Mouse (Mus musculus): ENCODE results near the gene Rilpl1. TPM values are rescaled to one million over a fixed set of nuclear protein-coding genes. Genes with fewer than 3 reads are reported as not detected.

Rilpl1 gene
- polyA plus RNA-seq, 1 experiment, result 22.7 TPM

DNA sequence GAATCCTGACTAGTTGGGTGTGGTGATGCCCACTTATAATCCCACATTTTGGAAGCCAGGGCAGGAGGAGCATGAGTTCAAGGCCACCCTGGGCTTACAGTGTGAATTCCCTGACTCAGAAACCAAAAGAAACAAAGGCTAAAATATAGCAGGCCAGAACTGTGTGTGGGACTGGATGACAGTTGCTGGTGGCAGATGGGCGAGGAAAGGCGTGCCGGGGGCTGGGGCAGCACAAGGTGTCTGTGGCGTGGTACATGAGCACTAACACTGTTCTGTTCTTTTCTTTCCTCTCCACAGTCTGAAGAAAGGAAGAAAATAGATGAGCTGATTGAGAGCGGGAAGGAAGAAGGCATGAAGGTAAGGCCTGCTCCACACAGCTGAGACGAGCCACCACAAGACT is 74.4 kb downstream of the Rilpl1 start:
- DNase-seq, result no peak
- WGBS, result 67% methylated on average over 6 of the region's 6 CpGs
- H3K27me3 ChIP-seq (ENCODE audit: control insufficient read depth, insufficient read depth, low read length), result no peaks in the 10 kb centered on the region
- no peak overlapping the region for H3K27ac ChIP-seq (ENCODE audit: insufficient read depth, low read length)
- peaks cover 25% of the 10 kb centered on the region for H3K4me1 ChIP-seq (ENCODE audit: control insufficient read depth, insufficient read depth, low read length)
- TF ChIP-seq CTCF (IDR thresholded peaks at IDR 0.05; ENCODE audit: borderline replicate concordance, insufficient read depth, low read depth, low read length) (no peak), POLR2A (IDR thresholded peaks at IDR 0.05; ENCODE audit: borderline replicate concordance, insufficient read depth, low read length) (no peak)
- no peak overlapping the region for H3K4me3 ChIP-seq (replicated peaks; ENCODE audit: insufficient read depth, low read depth, low read length)

DNA sequence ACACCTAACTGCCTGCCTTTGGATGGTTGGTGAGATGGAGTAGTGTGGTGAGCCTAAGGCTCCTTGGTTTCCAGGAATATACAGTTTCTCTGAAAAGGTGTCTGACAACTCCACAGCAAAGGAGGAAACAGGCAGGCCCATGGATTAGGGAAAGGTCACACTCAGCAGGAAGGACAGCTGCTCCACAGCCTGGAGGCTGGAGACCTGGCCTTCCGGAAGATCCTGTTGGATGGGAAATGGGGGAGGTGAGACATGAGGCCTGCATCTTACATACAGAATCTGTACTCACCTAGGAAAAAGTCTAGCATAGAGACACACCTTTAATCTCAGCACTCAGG is 77.1 kb downstream of the Rilpl1 start:
- WGBS, result 8% methylated on average over 1 of the region's 1 CpGs
- Histone ChIP-seq H3K27me3 (ENCODE audit: control insufficient read depth, insufficient read depth, low read length) (no peaks in the 10 kb centered on the region), H3K4me3 (replicated peaks; ENCODE audit: insufficient read depth, low read depth, low read length) (no peak overlapping the region), H3K4me1 (ENCODE audit: control insufficient read depth, insufficient read depth, low read length) (peaks cover 43% of the 10 kb centered on the region), H3K27ac (ENCODE audit: insufficient read depth, low read length) (peak overlapping the region; percentile 61)
- peak in 1 of 2 experiments; percentile 50 for DNase-seq
- TF ChIP-seq CTCF (IDR thresholded peaks at IDR 0.05; ENCODE audit: borderline replicate concordance, insufficient read depth, low read depth, low read length), result no peak
- no peak for TF ChIP-seq POLR2A (IDR thresholded peaks at IDR 0.05; ENCODE audit: borderline replicate concordance, insufficient read depth, low read length)

DNA sequence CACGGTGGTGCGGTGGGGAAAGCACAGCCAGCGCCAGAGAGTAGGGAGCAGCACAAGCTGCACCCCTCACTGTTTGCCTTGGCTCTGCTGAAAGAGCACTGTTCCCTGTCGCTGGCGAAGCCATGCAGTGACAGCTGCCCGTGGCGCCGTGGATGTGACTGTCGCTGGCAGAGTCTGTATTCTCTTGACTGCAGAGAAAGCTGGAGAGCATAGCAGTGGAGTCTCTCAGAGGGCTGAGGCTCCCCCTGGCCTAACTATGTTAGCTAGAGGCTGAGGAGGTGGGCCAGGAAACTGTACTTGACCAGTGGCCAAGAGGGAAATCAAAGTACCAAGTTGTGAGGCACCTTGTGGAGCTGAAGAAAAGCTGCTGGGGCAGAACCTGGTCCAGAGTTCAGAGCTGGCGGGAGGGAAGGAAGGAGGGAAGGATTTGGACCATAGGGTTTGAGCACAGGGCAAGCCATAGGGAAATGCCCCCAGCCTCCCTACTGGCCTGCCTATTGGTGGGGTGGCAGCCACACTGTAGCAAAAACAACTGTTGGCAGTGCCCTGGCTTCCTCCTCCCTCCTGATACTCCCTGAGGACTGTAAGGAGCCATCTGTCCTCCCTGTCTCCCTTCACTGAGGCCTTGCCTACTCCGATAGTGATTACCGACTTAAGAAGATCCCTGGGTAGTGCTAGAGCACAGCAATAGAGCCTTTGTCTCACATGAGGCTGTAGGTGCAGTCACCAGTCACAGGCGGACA is 77.7 kb downstream of the Rilpl1 start:
- Histone ChIP-seq H3K27me3 (ENCODE audit: control insufficient read depth, insufficient read depth, low read length) (no peaks in the 10 kb centered on the region), H3K4me1 (ENCODE audit: control insufficient read depth, insufficient read depth, low read length) (peaks cover 45% of the 10 kb centered on the region), H3K4me3 (replicated peaks; ENCODE audit: insufficient read depth, low read depth, low read length) (peak overlapping the region; percentile 23), H3K27ac (ENCODE audit: insufficient read depth, low read length) (peak overlapping the region; percentile 61)
- peak; percentile 64 to 70 for DNase-seq
- 7% methylated on average over 13 of the region's 13 CpGs for WGBS
- TF ChIP-seq CTCF (IDR thresholded peaks at IDR 0.05; ENCODE audit: borderline replicate concordance, insufficient read depth, low read depth, low read length) (no peak), POLR2A (IDR thresholded peaks at IDR 0.05; ENCODE audit: borderline replicate concordance, insufficient read depth, low read length) (no peak)

DNA sequence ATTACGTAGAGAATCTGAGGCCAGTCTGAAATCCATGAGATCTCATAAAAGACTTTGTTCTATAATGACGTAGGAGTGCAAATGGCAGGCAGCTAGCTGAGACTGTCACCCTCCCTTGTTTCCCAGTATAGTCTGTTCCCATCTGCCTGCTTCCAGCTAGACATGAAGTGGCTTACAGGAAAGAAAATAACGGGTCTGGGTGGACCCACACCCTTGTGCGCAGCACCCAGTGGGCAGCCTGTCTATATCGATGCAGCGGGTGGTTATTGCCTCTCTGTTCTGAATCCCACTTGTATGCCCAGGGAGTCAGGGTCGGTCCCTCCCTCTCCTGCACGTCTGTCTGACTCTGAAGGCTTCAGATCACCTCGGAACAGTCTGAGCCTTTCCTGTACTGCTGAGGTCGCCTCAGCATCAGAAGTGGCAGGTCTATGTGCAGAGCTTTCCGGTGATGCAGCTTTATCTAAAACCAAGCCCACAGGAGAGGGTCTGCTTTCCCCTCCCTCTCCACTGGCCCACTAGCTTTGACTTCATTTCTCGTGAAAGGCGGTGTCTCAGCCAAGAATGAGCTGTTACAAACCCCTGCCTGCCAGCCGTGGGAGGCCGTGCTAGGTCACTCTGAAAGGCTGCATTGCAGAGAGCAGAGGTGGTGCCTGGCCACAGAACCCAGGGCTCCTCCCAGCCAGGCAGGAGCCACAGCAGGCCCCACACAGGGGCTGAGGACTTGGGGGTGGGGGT is 78.5 kb downstream of the Rilpl1 start:
- TF ChIP-seq POLR2A (IDR thresholded peaks at IDR 0.05; ENCODE audit: borderline replicate concordance, insufficient read depth, low read length), result no peak
- no peak for TF ChIP-seq CTCF (IDR thresholded peaks at IDR 0.05; ENCODE audit: borderline replicate concordance, insufficient read depth, low read depth, low read length)
- peaks cover 46% of the 10 kb centered on the region for H3K4me1 ChIP-seq (ENCODE audit: control insufficient read depth, insufficient read depth, low read length)
- peak; percentile 48 to 61 for DNase-seq
- WGBS, result 37% methylated on average over 15 of the region's 15 CpGs
- H3K27ac ChIP-seq (ENCODE audit: insufficient read depth, low read length), result peak overlapping the region; percentile 61
- H3K4me3 ChIP-seq (replicated peaks; ENCODE audit: insufficient read depth, low read depth, low read length), result no peak overlapping the region
- no peaks in the 10 kb centered on the region for H3K27me3 ChIP-seq (ENCODE audit: control insufficient read depth, insufficient read depth, low read length)

DNA sequence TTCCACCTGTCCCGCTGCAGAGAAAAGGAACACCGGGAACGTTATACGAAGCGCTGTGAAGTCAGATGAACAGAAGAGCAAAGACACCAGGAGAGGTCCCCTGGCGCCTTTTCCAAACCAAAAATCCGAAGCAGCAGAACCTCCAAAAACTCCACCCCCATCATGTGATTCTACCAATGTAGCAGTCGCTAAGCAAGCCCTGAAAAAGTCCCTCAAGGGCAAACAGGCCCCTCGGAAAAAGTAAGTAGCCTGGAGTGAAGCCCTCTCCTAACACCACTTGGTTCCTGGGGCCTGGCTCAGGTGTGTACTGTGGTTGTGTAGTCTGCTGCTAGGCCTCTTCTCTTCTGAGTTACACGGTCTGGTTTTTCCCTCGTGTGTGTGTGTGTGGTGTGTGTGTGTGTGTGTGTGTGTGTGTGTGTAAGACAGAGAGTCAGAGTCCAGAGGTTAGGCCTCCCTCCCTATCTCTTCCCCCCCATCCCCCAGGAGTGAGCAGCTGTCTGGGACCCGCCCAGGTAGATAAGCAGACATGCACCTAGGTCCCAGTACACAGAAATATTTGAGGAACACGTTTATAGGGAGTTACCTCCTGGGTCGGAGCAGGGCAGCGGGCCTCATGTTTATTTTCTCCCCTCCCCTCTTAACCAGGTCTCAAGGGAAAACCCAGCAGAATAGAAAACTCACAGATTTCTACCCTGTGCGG is 80.4 kb downstream of the Rilpl1 start:
- WGBS, result 64% methylated on average over 16 of the region's 16 CpGs
- Histone ChIP-seq H3K4me3 (replicated peaks; ENCODE audit: insufficient read depth, low read depth, low read length) (no peak overlapping the region), H3K27me3 (ENCODE audit: control insufficient read depth, insufficient read depth, low read length) (no peaks in the 10 kb centered on the region), H3K4me1 (ENCODE audit: control insufficient read depth, insufficient read depth, low read length) (peaks cover 51% of the 10 kb centered on the region), H3K27ac (ENCODE audit: insufficient read depth, low read length) (peak overlapping the region; percentile 43; the same call in 1 of the 2 replicates)
- TF ChIP-seq CTCF (IDR thresholded peaks at IDR 0.05; ENCODE audit: borderline replicate concordance, insufficient read depth, low read depth, low read length), result no peak
- TF ChIP-seq POLR2A (IDR thresholded peaks at IDR 0.05; ENCODE audit: borderline replicate concordance, insufficient read depth, low read length), result no peak
- DNase-seq, result no peak

DNA sequence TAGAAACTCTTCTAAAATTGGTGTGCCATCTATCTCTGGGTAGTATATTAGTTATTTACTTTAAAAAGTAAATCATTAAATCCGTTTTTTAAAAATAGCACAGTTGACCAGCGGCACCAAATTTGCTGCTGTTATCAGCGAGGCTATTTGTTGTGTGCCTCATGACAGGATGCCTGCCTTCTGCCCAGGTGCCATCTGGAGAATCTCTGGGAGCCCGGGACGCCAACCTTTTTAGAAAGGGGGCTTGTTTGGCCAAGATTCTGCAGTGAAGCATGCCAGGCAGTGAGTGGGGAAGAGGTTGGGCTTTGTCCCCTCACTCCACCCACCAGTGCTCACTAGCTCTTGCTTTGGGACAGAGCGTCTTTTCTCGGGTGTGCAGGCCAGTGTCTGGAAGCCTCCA is 81.1 kb downstream of the Rilpl1 start:
- peak; percentile 38 to 41 for DNase-seq
- peaks cover 50% of the 10 kb centered on the region for H3K4me1 ChIP-seq (ENCODE audit: control insufficient read depth, insufficient read depth, low read length)
- peak overlapping the region; percentile 43; the same call in 1 of the 2 replicates for H3K27ac ChIP-seq (ENCODE audit: insufficient read depth, low read length)
- no peaks in the 10 kb centered on the region for H3K27me3 ChIP-seq (ENCODE audit: control insufficient read depth, insufficient read depth, low read length)
- WGBS, result 24% methylated on average over 7 of the region's 7 CpGs
- TF ChIP-seq POLR2A (IDR thresholded peaks at IDR 0.05; ENCODE audit: borderline replicate concordance, insufficient read depth, low read length) (no peak), CTCF (IDR thresholded peaks at IDR 0.05; ENCODE audit: borderline replicate concordance, insufficient read depth, low read depth, low read length) (no peak)
- no peak overlapping the region for H3K4me3 ChIP-seq (replicated peaks; ENCODE audit: insufficient read depth, low read depth, low read length)

DNA sequence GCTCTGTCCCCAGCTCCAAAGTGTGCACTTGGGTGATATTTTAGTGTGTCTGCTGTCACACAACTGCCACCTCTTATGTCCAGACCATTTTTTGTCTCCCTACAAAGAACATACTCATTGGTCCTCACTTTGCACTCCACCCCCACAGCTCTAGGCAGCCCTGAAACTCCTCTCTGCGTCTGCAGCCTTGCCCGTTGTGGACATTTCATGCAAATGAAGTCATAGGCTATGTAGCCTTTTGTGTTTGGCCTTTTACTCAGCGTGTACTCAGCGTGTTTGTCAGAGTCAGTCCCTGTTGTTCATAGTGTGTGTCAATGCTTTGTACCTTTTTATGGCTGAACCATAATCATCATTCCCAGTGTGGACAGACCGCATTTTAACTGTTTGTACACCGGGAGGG is 81.7 kb downstream of the Rilpl1 start:
- TF ChIP-seq CTCF (IDR thresholded peaks at IDR 0.05; ENCODE audit: borderline replicate concordance, insufficient read depth, low read depth, low read length) (no peak), POLR2A (IDR thresholded peaks at IDR 0.05; ENCODE audit: borderline replicate concordance, insufficient read depth, low read length) (no peak)
- Histone ChIP-seq H3K27ac (ENCODE audit: insufficient read depth, low read length) (peak overlapping the region; percentile 25; the same call in 1 of the 2 replicates), H3K4me1 (ENCODE audit: control insufficient read depth, insufficient read depth, low read length) (peaks cover 45% of the 10 kb centered on the region), H3K4me3 (replicated peaks; ENCODE audit: insufficient read depth, low read depth, low read length) (no peak overlapping the region), H3K27me3 (ENCODE audit: control insufficient read depth, insufficient read depth, low read length) (no peaks in the 10 kb centered on the region)
- WGBS, result 44% methylated on average over 6 of the region's 6 CpGs
- DNase-seq, result no peak
